Mouse (Mus musculus) heart, postnatal 0 days (tissue): ENCODE measurements around the gene Rhoc.

Source experiments
- CTCF ChIP-seq: IDR thresholded peaks from 2 replicates; pipeline ENCODE4 v1.5.1; 2016; ENCODE audit warnings: antibody characterized with exemption, control low read depth, low read depth
- EP300 ChIP-seq: IDR thresholded peaks from 2 replicates; pipeline ENCODE4 v1.6.1; 2016; ENCODE audit warnings: antibody characterized with exemption, low read depth

GRCm38 (mm10) chr3:104791017-104791416, 2.8 kb downstream of the Rhoc start:
- TF ChIP-seq CTCF (no peak), EP300 (no peak)
